Mouse (Mus musculus) T-cell, adult 2 months (primary cell): ENCODE results near the gene Utp11.
A peak's percentile ranks its signal among the peaks of the same experiment; 100 is the strongest.
"Not testable (repeated sequence)": the region's sequence is repeated elsewhere in the genome, so short reads cannot be mapped to it uniquely, and the experiment has no call there.

ENCODE experiments used
- DNase-seq: peaks from one replicate; pipeline ENCODE4 v3.0.0; 2022; ENCODE audit warnings: low spot score

Gene Utp11

DNA sequence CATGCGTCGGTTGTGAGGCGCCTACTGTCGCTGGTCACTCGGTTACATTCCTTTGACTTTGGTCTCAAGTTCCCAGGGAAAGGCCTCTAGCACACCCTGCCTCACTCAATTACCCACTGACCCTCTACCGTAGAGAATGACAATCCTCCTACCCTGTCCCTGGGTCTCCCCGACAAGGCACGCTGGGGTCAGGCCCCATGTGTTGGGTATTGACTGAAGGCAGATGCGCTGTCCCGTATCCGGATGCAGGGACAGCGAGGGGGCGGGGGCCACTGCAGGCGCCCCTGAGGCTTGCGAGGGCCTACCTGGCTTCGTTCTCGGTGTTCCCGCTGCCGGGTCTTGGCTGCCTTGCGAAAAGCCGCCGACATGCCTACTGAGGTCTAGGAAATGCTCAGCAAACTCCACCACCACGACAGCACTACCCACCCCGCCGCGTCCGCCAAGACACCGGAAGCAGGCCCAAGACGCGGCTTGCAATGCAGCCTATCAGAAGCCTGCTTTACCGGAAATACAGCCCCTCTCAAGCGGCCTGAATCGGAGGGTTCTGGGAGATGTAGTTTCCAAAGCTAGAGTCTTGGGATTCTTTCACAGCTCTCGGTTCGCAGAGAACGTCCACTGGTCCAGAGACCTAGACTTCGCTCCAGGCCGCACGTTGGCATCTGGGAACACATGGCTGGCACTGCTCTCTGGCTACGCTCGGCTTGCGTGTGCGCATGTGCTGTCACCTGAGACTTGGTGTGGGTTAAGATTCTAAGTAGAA is at the start of gene Utp11:
TSS of gene Utp11 (minus strand) at position 466 of the 760 bp plus-strand sequence.
- peak; percentile 86 for DNase-seq

GRCm38 (mm10) chr4:124742839-124743238 is 49.4 kb upstream of the Utp11 start:
- no peak for DNase-seq

GRCm38 (mm10) chr4:124741376-124742343 is 48.3 kb upstream of the Utp11 start, which contains the start of gene Inpp5b:
TSS of gene Inpp5b (plus strand) at chr4:124741850.
- peak; percentile 49 for DNase-seq

DNA sequence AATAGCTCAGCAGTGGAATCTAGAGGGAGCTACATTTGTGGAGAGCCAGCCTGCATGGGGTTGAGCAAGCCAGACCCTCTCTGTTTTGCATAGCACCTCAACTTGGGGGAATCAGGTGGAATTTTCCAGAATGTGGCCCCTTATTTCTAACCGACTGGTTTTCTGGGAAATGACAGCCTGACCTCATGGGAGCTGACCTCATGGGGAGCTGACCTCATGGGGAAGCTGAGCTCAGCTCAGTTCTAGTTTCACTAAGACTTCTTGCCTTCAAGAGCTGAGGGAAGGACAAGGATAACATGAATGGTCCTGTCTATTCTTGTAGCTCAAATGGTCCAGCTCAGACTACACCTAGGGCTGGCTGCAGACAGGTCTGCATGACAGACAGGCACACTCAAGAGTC is 45.4 kb upstream of the Utp11 start:
- DNase-seq, result no peak

GRCm38 (mm10) chr4:124738013-124738412 is 44.6 kb upstream of the Utp11 start:
- DNase-seq, result no peak

DNA sequence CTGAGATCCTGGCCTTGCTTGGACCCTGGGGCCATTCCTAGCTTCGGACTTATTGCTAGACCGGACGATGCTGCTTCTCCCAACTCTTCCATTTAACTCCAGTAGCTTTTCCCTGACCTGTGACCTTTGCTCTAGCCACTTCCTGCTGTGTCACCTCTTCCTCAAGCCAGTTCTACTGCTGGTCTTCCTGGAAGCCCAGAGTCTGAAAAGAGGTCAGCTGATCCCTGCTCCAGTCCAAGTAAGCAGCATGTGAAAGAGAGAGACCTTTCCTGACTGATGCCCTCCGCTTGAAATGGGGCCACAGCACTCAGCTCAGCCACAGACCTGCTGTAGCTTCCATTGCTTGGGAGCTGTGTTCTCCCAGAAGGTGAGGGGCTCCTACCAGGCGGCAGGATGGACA is 44.1 kb upstream of the Utp11 start:
- no peak for DNase-seq

DNA sequence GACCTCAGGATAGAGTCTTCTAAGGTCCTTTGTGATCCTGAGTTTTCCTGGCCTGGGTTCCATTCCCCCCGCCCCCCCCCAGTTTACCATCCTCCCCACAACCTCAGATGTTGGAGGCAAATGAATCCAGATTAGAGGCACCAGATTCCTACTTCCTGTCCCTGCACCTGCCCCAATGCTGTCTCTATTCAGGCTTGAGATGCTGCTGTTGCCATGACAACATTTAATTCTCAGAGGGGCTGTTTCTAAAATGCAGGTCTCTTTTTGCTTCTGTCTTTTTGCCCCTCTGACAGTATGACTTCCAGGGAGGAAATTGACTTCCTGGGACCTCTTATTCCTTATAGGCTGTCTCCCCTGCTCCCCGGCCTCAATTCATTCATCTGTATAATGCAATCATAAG is 43.6 kb upstream of the Utp11 start:
- DNase-seq, result no peak

GRCm38 (mm10) chr4:124726121-124726520 is 32.7 kb upstream of the Utp11 start:
- no peak for DNase-seq

DNA sequence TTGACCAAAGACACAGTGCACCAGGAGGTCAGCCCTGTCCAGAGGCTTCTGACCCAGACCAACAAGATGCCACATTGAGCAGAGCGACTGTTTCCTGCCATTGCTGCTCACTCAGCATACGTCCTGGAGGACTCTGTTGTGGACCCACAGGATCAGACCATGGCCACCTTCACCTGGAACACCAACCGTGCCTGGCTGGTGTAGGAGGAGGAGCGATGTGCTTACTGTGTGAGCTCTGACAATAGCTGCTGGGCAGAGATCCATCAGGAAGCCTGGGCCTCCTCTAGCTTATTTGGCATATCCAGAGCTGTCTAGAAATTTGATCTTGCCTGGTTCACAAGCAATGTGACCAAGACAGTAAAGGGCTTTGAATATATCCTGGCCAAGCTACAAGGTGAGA is 25.7 kb upstream of the Utp11 start:
- no peak for DNase-seq

DNA sequence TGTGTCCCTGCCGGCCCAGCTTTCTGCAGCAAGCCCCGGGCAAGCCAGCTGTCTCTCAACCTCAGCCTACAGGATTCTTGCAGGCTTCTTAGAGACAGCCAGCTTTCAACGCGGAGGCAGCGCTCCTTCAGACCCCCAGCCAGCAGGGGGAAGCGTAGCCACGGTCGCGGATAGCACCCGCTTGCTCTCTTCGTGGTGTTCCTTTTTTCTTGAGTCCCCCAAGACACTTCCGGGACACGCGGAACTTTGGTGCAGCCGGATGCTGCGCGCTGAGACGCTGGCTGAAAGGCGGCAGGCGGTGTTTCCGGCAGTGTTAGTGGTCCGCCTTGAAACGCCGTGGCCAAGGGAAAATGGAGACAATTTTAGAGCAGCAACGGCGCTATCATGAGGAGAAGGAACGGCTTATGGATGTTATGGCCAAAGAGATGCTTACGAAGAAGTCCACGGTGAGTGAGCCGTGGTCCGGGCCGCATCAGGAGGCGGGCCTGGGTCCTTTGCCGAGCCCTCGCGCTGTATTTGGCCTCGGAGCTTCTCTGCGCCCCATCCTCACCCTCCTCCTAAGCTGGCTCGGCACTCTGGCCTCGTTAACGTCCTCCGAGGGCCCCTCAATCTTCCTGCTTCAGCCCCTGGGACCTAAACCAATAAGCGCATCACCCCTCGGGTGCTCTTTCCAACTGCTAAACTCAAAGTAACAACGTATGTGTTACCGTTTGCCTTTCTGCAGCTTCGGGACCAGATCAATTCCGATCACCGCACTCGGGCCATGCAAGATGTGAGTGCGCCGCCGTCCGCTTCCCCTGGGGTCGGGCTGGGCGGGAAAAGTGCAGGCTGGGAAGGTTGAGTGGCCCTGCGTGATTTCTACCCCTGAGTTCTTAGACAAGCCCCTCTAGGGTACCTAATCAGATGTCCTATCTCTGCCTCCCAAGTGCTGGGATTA is 21.4 kb upstream of the Utp11 start, which contains the start of gene Sf3a3:
TSS of gene Sf3a3 (plus strand) at position 232 of the 937 bp plus-strand sequence.
- DNase-seq, result peak; percentile 97

- not testable (repeated sequence) for DNase-seq
Measured at GRCm38 (mm10) chr4:124713850-124714249, 20.4 kb upstream of the Utp11 start.

DNA sequence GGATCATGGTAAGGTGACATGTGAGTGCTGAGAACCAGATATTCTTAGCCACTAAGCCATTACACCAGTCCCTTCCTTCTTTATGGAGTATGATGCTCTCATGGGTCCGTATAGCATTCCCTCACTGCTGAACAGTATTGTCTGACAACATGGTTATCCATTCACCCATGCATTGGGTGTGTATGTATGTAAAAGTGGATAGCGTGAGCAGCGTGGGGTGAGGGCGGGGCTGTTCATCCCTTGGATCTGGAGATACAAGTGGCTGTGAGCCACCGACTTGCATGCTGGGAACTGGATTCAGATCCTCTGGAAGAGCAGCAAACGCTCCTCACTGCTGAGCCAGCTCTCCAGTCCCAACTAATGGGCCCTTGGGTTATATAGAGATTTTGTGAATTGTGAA is 19.2 kb upstream of the Utp11 start:
- no peak for DNase-seq

- peak; percentile 43 for DNase-seq
Measured at GRCm38 (mm10) chr4:124710776-124711291, 17.4 kb upstream of the Utp11 start.

DNA sequence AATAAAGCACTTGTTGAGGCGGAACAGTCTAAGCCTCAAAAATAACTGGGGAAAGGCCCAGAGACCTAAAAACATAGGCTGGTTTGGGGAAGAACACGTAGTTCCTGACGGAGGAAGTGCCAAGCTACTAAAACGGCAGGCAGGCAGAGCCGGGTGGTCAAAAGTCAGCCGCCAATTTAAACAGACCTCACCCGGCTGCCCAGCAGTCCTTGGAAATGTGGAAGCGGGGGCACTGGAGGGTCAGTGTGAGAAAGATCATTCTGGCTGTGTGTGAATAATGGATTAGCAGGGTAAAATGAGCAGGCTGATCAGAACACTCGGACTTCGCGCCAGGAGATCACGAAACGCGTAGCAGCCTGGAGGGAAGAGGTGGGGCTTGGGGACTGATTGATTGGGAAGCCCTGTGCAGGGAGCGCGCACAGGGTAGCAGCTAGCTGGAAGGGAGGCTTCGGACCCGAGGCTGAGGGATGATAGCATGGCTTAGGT is 16.6 kb upstream of the Utp11 start:
- no peak for DNase-seq

DNA sequence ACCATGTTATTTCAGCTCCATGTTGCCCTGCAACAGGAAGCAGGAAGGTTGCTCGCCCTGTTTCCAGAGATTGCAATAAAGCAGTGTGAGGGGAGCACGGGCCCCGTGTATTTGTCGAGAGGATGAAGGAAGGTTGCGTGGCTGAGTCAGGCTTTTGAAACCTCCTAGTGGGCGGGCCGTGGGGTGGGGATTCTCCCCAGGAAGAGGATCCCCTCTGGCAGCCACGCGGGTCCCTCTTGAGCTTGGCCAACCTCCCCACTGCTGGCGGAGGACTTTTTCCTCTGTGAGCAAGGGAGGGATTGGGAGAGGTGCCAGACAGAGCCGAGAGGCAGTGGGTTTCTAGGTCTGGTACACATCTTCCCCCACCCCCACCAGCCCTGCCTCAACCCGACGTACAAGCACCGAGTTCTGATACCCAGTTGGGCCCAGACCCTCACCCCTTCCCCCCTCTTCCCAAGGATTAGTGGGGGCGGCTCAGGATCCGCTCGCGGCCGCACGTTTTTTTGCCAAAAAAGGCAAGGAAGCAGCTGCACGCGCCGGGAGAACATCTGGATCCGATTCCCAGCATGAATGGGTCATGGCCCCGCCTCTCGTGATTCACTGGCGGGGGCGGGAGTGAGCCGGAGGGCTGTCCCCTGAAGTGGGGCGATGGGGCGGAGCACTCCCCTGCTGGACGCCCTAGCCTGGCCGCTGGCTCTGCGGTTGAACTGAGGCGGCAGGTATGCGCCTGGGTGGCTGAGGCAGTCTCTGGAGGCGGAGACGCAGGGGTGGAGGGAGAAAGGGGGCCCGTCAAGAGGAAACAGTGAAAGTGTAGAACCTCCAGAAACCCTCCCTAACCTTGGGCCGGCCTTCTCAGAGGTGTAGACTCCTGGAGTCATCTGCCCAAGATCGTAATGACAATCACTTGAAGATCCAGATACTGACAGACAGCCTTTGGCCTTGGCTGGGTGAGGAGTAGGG is 15.4 kb upstream of the Utp11 start:
- peak; percentile 48 for DNase-seq

DNA sequence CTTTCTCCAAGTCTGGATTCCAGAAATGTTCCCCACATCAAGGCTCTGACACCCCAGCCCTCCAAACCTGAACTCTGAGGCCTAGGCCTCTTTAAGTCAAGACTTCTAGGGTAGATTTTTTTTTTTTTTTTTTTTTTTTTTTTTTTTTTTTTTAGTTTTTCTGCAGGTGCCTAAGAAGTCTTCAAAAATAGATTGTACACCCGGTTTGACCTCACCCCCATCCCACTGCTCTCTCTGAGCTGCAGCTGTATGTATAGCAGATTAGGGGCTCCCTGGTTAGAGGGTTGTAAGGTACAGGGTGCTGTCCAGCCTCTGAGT is 14.8 kb upstream of the Utp11 start:
- DNase-seq, result not testable (repeated sequence)

- DNase-seq, result not testable (repeated sequence)
Measured at GRCm38 (mm10) chr4:124707381-124708199, 14.2 kb upstream of the Utp11 start.

DNA sequence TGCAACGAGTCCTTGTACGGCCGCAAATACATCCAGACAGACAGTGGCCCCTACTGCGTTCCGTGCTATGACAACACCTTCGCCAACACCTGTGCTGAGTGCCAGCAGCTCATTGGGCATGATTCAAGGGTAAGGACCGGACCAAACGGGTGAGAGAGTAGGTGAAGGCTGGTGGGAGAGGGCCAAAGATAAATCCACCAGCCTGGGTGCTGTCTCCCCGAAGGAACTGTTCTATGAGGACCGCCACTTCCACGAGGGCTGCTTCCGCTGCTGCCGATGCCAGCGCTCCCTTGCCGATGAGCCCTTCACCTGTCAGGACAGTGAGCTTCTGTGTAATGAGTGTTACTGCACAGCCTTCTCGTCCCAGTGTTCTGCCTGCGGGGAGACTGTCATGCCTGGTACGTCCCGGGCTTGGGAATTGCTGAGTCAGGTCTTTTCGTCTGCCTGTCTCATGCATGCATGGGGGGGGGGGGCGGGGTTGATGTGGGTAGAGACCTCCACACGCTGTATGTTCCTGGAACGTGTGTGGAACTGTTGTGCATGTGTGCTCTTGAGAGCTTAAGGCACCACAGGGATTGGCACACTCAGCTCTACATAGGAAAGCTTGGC is 12.4 kb upstream of the Utp11 start:
- no peak for DNase-seq
